Comparison of ENCODE assay signal across 25 mouse cellular contexts in the genomic region with DNA sequence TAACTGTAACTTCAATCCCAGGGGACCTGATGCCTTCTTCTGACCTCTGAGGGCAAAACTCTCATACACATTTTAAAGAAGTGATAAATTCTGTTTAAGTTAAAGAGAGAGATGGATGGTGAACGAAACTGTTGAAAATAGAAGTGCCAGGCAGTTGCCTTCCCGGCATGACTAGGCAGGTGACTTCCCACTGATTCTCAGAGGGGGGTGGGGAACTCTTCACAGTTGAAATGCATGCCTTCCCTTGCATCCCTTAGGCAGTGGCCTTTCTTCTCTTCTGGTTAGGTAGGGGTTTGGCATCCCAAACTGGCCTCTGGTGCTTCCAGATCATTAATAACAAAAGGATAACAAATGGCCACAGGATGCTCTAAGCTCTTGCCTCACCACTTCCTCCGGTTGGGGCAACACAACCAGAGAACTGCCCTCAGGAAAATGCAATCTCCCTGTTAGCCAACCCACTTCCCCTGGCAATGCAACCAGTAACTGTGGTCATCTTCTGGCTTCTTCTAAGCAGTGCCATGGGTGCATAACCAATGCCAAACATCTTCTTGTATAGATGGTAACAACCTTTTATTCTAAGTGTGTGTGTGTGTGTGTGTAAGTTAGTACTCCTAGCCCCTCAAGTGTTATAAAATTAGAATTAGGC. TPM values are rescaled to one million over a fixed set of nuclear protein-coding genes. Genes with fewer than 3 reads are reported as not detected.
DNase-seq lines count a peak whose midpoint lies in the region; ATAC-seq and TF ChIP-seq lines count a peak whose summit lies in the region.
"Had no signal": no experiment of that assay in that cellular context is flagged by ENCODE, and none has a peak within 500 bp of the region (broad histone marks: within the 10 kb centered on the region; RNA-seq: fewer than 3 reads in every experiment).

No protein-coding gene starts in this region.

- no peak overlapping the region for H3ac ChIP-seq in C2C12 (ENCODE audit: control insufficient read depth, insufficient read length, low read depth)

- peak; percentile 91 for ATAC-seq in monocyte, adult 5-6 weeks (replicated peaks; ENCODE audit: insufficient number of reproducible peaks, low FRiP score, low TSS enrichment, poor library complexity, severe bottlenecking)
- ATAC-seq: CD4-positive, CD25-positive, alpha-beta regulatory T cell, adult 4 months; forebrain, embryonic 15.5 days; hindbrain, embryonic 16.5 days; intestine, postnatal 0 days had no signal

- H3K9me3 ChIP-seq in heart, embryonic 10.5 days = no peaks in the 10 kb centered on the region
- H3K9me3 ChIP-seq in hindbrain, embryonic 10.5 days = no peaks in the 10 kb centered on the region
- H3K9me3 ChIP-seq: embryonic facial prominence, embryonic 10.5 days; forebrain, embryonic 15.5 days; limb, embryonic 13.5 days; midbrain, embryonic 12.5 days; neural tube, embryonic 13.5 days had no signal

- no peaks in the 10 kb centered on the region for H3K27me3 ChIP-seq in C2C12 (ENCODE audit: control insufficient read depth, insufficient read depth, insufficient read length)
- no peaks in the 10 kb centered on the region for H3K27me3 ChIP-seq in heart, embryonic 10.5 days (ENCODE audit: insufficient read depth, poor library complexity, severe bottlenecking)
- H3K27me3 ChIP-seq in hindbrain, embryonic 10.5 days (ENCODE audit: insufficient read depth, poor library complexity, severe bottlenecking) = no peaks in the 10 kb centered on the region
- H3K27me3 ChIP-seq: forebrain, embryonic 15.5 days; limb, embryonic 13.5 days; midbrain, embryonic 12.5 days; neural tube, embryonic 13.5 days had no signal

- no peak for TF ChIP-seq CTCF in C2C12 (IDR thresholded peaks at IDR 0.05; ENCODE audit: control insufficient read depth, insufficient read depth, insufficient read length)

- H3K79me2 ChIP-seq in C2C12 (ENCODE audit: control insufficient read depth, insufficient read depth) = no peaks in the 10 kb centered on the region

- H3K27ac ChIP-seq in heart, embryonic 10.5 days = no peak overlapping the region
- no peak overlapping the region for H3K27ac ChIP-seq in hindbrain, embryonic 10.5 days
- H3K27ac ChIP-seq: embryonic facial prominence, embryonic 10.5 days; forebrain, embryonic 15.5 days; kidney, postnatal 0 days; limb, embryonic 13.5 days; liver, embryonic 14.5 days; midbrain, embryonic 12.5 days; neural tube, embryonic 13.5 days had no signal

- H3K36me3 ChIP-seq in C2C12 (ENCODE audit: control insufficient read depth, insufficient read depth) = no peaks in the 10 kb centered on the region
- no peaks in the 10 kb centered on the region for H3K36me3 ChIP-seq in heart, embryonic 10.5 days
- no peaks in the 10 kb centered on the region for H3K36me3 ChIP-seq in hindbrain, embryonic 10.5 days
- H3K36me3 ChIP-seq: embryonic facial prominence, embryonic 10.5 days; forebrain, embryonic 15.5 days; limb, embryonic 13.5 days; midbrain, embryonic 12.5 days; neural tube, embryonic 13.5 days had no signal

- DNase-seq in 3134 (ENCODE audit: extremely low read depth, insufficient read length, low spot score) = peak; percentile 50
- peak; percentile 81 for DNase-seq in fat pad, adult 2 months (ENCODE audit: extremely low read depth, low read depth, low spot score)
- no peak for DNase-seq in kidney, adult 18-20 months
- no peak for DNase-seq in heart, embryonic 10.5 days (ENCODE audit: low spot score)
- no peak for DNase-seq in hindbrain, embryonic 10.5 days (ENCODE audit: low spot score)
- DNase-seq: cerebellum, adult 2 months; gastrocnemius, postnatal 14 days had no signal

- H3K79me3 ChIP-seq in C2C12 (ENCODE audit: low read depth) = no peaks in the 10 kb centered on the region

- WGBS in heart, embryonic 10.5 days = 24% methylated on average over 3 of the region's 3 CpGs
- 30% methylated on average over 3 of the region's 3 CpGs for WGBS in hindbrain, embryonic 10.5 days

- no peaks in the 10 kb centered on the region for H3K4me1 ChIP-seq in heart, embryonic 10.5 days
- no peaks in the 10 kb centered on the region for H3K4me1 ChIP-seq in hindbrain, embryonic 10.5 days (replicated peaks)
- H3K4me1 ChIP-seq: embryonic facial prominence, embryonic 10.5 days; forebrain, embryonic 15.5 days; limb, embryonic 13.5 days; midbrain, embryonic 12.5 days; neural tube, embryonic 13.5 days had no signal

- no peak overlapping the region for H3K4me3 ChIP-seq in C2C12 (ENCODE audit: insufficient read depth, poor library complexity, severe bottlenecking)
- H3K4me3 ChIP-seq in heart, embryonic 10.5 days = no peak overlapping the region
- H3K4me3 ChIP-seq in hindbrain, embryonic 10.5 days = no peak overlapping the region
- H3K4me3 ChIP-seq: embryonic facial prominence, embryonic 10.5 days; forebrain, embryonic 15.5 days; limb, embryonic 13.5 days; midbrain, embryonic 12.5 days; neural tube, embryonic 13.5 days had no signal

TF ChIP-seq in C2C12, 6 proteins besides CTCF, POLR2A, EP300 and RAD21:
- TF ChIP-seq CEBPB (IDR thresholded peaks at IDR 0.05; ENCODE audit: low read depth) (peak; percentile 47), MYOG (IDR thresholded peaks at IDR 0.05; ENCODE audit: control insufficient read depth, extremely low read depth, insufficient read length) (no peak)

RNA-seq across cellular contexts. Expression of a gene that starts 16.4 kb away (rescaled TPM):
- polyA plus RNA-seq in C2C12 (2012; fragmentation: generic; extraction: Trizol) = 11.4 TPM
- 7.4 to 25.2 TPM (median 20.6 TPM) in 3 replicates for total RNA-seq in monocyte, adult 5-6 weeks (2017)
- polyA plus RNA-seq in heart, embryonic 10.5 days (2016; fragmentation: Nextera tagmentation; extraction: Ambion mirVana) = 0.92 TPM in 1 of 2 replicates, not detected in the other
- 0.31 TPM in 1 of 2 replicates, not detected in the other for polyA plus RNA-seq in hindbrain, embryonic 10.5 days (2016; fragmentation: Nextera tagmentation; extraction: Ambion mirVana)
- total RNA-seq: left cerebral cortex, postnatal 14 days; MEL had no signal
- polyA plus RNA-seq: forebrain, embryonic 15.5 days; midbrain, embryonic 12.5 days had no signal

RNA-seq across cellular contexts. Expression of a gene that starts 30.4 kb away (rescaled TPM):
- 0.01 TPM for polyA plus RNA-seq in C2C12 (2012; fragmentation: generic; extraction: Trizol)
- total RNA-seq in monocyte, adult 5-6 weeks (2017) = not detected in 3 replicates
- polyA plus RNA-seq in heart, embryonic 10.5 days (2016; fragmentation: Nextera tagmentation; extraction: Ambion mirVana) = 0.02 and 0.08 TPM in 2 replicates
- polyA plus RNA-seq in hindbrain, embryonic 10.5 days (2016; fragmentation: Nextera tagmentation; extraction: Ambion mirVana) = 0.02 TPM in 1 of 2 replicates, not detected in the other
- total RNA-seq: MEL had no signal
- polyA plus RNA-seq: CD4-positive, CD25-positive, alpha-beta regulatory T cell, adult 4 months; embryonic facial prominence, embryonic 10.5 days; kidney, postnatal 0 days had no signal

RNA-seq across cellular contexts. Expression of a gene that starts 32.4 kb away (rescaled TPM):
- 0.01 TPM for polyA plus RNA-seq in C2C12 (2012; fragmentation: generic; extraction: Trizol)
- not detected in 3 replicates for total RNA-seq in monocyte, adult 5-6 weeks (2017)
- polyA plus RNA-seq in heart, embryonic 10.5 days (2016; fragmentation: Nextera tagmentation; extraction: Ambion mirVana) = 0.76 and 1.2 TPM in 2 replicates
- 0.35 and 0.72 TPM in 2 replicates for polyA plus RNA-seq in hindbrain, embryonic 10.5 days (2016; fragmentation: Nextera tagmentation; extraction: Ambion mirVana)
- total RNA-seq: MEL had no signal
- polyA plus RNA-seq: CD4-positive, CD25-positive, alpha-beta regulatory T cell, adult 4 months had no signal

RNA-seq across cellular contexts. Expression of a gene that starts 40.0 kb away (rescaled TPM):
- polyA plus RNA-seq in C2C12 (2012; fragmentation: generic; extraction: Trizol) = not detected
- total RNA-seq in monocyte, adult 5-6 weeks (2017) = not detected in 3 replicates
- polyA plus RNA-seq in heart, embryonic 10.5 days (2016; fragmentation: Nextera tagmentation; extraction: Ambion mirVana) = not detected in 2 replicates
- not detected in 2 replicates for polyA plus RNA-seq in hindbrain, embryonic 10.5 days (2016; fragmentation: Nextera tagmentation; extraction: Ambion mirVana)
- total RNA-seq: gastrocnemius, postnatal 14 days; layer of hippocampus, postnatal 36 days; left cerebral cortex, postnatal 14 days; MEL had no signal
- polyA plus RNA-seq: CD4-positive, CD25-positive, alpha-beta regulatory T cell, adult 4 months; embryonic facial prominence, embryonic 10.5 days; forebrain, embryonic 15.5 days; heart, postnatal 0 days; hindbrain, embryonic 16.5 days; intestine, postnatal 0 days; kidney, postnatal 0 days; limb, embryonic 13.5 days; liver, embryonic 14.5 days; midbrain, embryonic 12.5 days; neural tube, embryonic 13.5 days; stomach, embryonic 14.5 days had no signal

RNA-seq across cellular contexts. Expression of a gene that starts 56.0 kb away (rescaled TPM):
- not detected for polyA plus RNA-seq in C2C12 (2012; fragmentation: generic; extraction: Trizol)
- total RNA-seq in monocyte, adult 5-6 weeks (2017) = not detected in 3 replicates
- polyA plus RNA-seq in heart, embryonic 10.5 days (2016; fragmentation: Nextera tagmentation; extraction: Ambion mirVana) = not detected in 2 replicates
- not detected in 2 replicates for polyA plus RNA-seq in hindbrain, embryonic 10.5 days (2016; fragmentation: Nextera tagmentation; extraction: Ambion mirVana)
- total RNA-seq: adrenal gland, postnatal 4 days; gastrocnemius, postnatal 14 days; layer of hippocampus, postnatal 36 days; left cerebral cortex, postnatal 14 days; MEL had no signal
- polyA plus RNA-seq: CD4-positive, CD25-positive, alpha-beta regulatory T cell, adult 4 months; cerebellum, adult 2 months; embryonic facial prominence, embryonic 10.5 days; forebrain, embryonic 15.5 days; heart, postnatal 0 days; hindbrain, embryonic 16.5 days; intestine, postnatal 0 days; kidney, postnatal 0 days; limb, embryonic 13.5 days; liver, embryonic 14.5 days; midbrain, embryonic 12.5 days; neural tube, embryonic 13.5 days; stomach, embryonic 14.5 days had no signal

Comparison
In these comparisons a context has a peak if more than half of its experiments do, and no peak if none do; other contexts are left out.
1. DNase-seq: peak in 3134 (single experiment) and fat pad, adult 2 months (single experiment); none in kidney, adult 18-20 months (single experiment), heart, embryonic 10.5 days (single experiment) and hindbrain, embryonic 10.5 days (single experiment).